Mouse (Mus musculus) E14TG2a.4 (cell line): ENCODE data around the gene Cgref1.

ENCODE experiments used
- CTCF ChIP-seq: conservative IDR thresholded peaks from 2 replicates; pipeline ENCODE4 v1.5.1; 2014; ENCODE audit warnings: low read length
- NANOG ChIP-seq: IDR thresholded peaks from 2 replicates; pipeline ENCODE4 v1.6.1; 2014; ENCODE audit warnings: borderline replicate concordance, low read length, mixed read lengths
- POU5F1 ChIP-seq: IDR thresholded peaks from 2 replicates; pipeline ENCODE4 v1.6.1; 2014; ENCODE audit warnings: low read length, borderline replicate concordance

DNA sequence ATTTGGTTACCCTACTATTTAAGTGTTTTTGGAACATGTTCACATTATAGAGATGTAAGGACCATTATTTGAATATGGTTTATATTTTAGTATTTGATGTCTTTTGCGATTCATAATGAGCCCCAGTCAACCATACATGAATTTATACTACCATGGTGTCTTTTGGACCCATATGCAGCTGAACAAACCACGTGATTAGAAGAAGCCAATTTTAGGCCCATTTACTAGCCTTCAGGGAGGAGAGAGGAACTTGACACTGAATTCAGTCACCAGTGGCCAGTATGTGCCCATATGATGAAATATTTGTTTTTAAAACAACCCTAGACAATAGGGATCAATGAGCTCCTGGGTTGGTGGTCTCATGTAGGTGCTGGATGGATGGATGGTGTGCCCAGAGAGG is 15.4 kb upstream of the Cgref1 start:
- TF ChIP-seq CTCF: no peak
- no peak for TF ChIP-seq NANOG
- no peak for TF ChIP-seq POU5F1
